Mouse (Mus musculus) liver, embryonic 12.5 days (tissue): ENCODE measurements around the gene Clcn7. TPM values are rescaled to one million over a fixed set of nuclear protein-coding genes. Genes with fewer than 3 reads are reported as not detected.
A peak's percentile ranks its signal among the peaks of the same experiment; 100 is the strongest.

Experiments used
- ATAC-seq: fragments of 200-750 bp; cut with Nextera tagmentation; 2 replicates; pipeline ENCODE4 v1.8.0; 2017; ENCODE audit warnings: moderate number of reproducible peaks, mild to moderate bottlenecking, moderate library complexity
- H3K27ac ChIP-seq: fragments of 300-500 bp; sonication (generic); 2 replicates; pipeline ENCODE4 v1.5.1; 2016; ENCODE audit warnings: mild to moderate bottlenecking
- H3K27me3 ChIP-seq: fragments of 300-500 bp; sonication (generic); replicated peaks from 2 replicates; pipeline ENCODE4 v1.6.1; 2016; ENCODE audit warnings: mild to moderate bottlenecking, moderate library complexity
- H3K36me3 ChIP-seq: fragments of 300-500 bp; sonication (generic); 2 replicates; pipeline ENCODE4 v1.6.1; 2016; ENCODE audit warnings: mild to moderate bottlenecking, moderate library complexity
- H3K4me1 ChIP-seq: fragments of 300-500 bp; sonication (generic); 2 replicates; pipeline ENCODE4 v1.6.1; 2016
- H3K4me2 ChIP-seq: fragments of 300-500 bp; sonication (generic); 2 replicates; pipeline ENCODE4 v1.6.1; 2016; ENCODE audit warnings: mild to moderate bottlenecking, moderate library complexity
- H3K4me3 ChIP-seq: fragments of 300-500 bp; sonication (generic); 2 replicates; pipeline ENCODE4 v1.5.1; 2016; ENCODE audit warnings: mild to moderate bottlenecking, moderate library complexity
- H3K9ac ChIP-seq: fragments of 300-500 bp; sonication (generic); 2 replicates; pipeline ENCODE4 v1.6.1; 2016; ENCODE audit warnings: mild to moderate bottlenecking, moderate library complexity
- H3K9me3 ChIP-seq: fragments of 300-500 bp; sonication (generic); replicated peaks from 2 replicates; pipeline ENCODE4 v1.6.1; 2016; ENCODE audit warnings: mild to moderate bottlenecking, moderate library complexity
- WGBS: fragments of 180-500 bp; shearing (Covaris S2); methylation state at CpG from one replicate; pipeline ENCODE4 v1.1.7; 2016; ENCODE audit not compliant: insufficient replicate concordance; 5-methylcytosine and 5-hydroxymethylcytosine counted together
- polyA plus RNA-seq: library from polyadenylated mRNA; unstranded; fragments of >200 nt; fragmentation: Nextera tagmentation; extraction: Ambion mirVana; gene quantifications from 2 replicates; pipeline ENCODE4 v1.2.1, GENCODE M21; 2016

Clcn7 gene
- polyA plus RNA-seq, 1 experiment from 2014 or later: 13.7 TPM

GRCm38 (mm10) chr17:25184129-25184691, 51.0 kb downstream of the Clcn7 start, which contains the start of gene BC003965:
Gene BC003965 (plus strand): TSS chr17:25184554.
- Histone ChIP-seq H3K36me3 (peaks cover 8% of the 10 kb centered on the region), H3K9me3 (no peaks in the 10 kb centered on the region), H3K4me1 (peaks cover 50% of the 10 kb centered on the region), H3K4me2 (peak within 1 kb of the TSS; percentile 92), H3K27ac (peak within 1 kb of the TSS; percentile 91), H3K27me3 (peaks cover 28% of the 10 kb centered on the region), H3K9ac (peak within 1 kb of the TSS; percentile 86), H3K4me3 (peak within 1 kb of the TSS; percentile 92)
- under 1% methylated on average over 50 of the region's 50 CpGs for WGBS
- peak; percentile 83 for ATAC-seq

GRCm38 (mm10) chr17:25184961-25185360, 51.8 kb downstream of the Clcn7 start:
- peak overlapping the region; percentile 86 for H3K9ac ChIP-seq
- peaks cover 58% of the 10 kb centered on the region for H3K4me1 ChIP-seq
- WGBS: 5% methylated on average over 17 of the region's 17 CpGs
- peak overlapping the region; percentile 92 for H3K4me2 ChIP-seq
- H3K27me3 ChIP-seq: peaks cover 25% of the 10 kb centered on the region
- peak overlapping the region; percentile 92 for H3K4me3 ChIP-seq
- no peaks in the 10 kb centered on the region for H3K9me3 ChIP-seq
- peaks cover 8% of the 10 kb centered on the region for H3K36me3 ChIP-seq
- ATAC-seq: peak; percentile 27
- H3K27ac ChIP-seq: peak overlapping the region; percentile 91

GRCm38 (mm10) chr17:25187784-25188149, 54.6 kb downstream of the Clcn7 start:
- H3K4me2 ChIP-seq: peak overlapping the region; percentile 97
- no peak for ATAC-seq

GRCm38 (mm10) chr17:25188150-25189031, 55.2 kb downstream of the Clcn7 start, which contains the start of gene Unkl:
Gene Unkl (plus strand): TSS chr17:25188397.
- H3K4me2 ChIP-seq: peak within 1 kb of the TSS; percentile 97
- H3K27ac ChIP-seq: peak within 1 kb of the TSS; percentile 87
- H3K36me3 ChIP-seq: peaks cover 33% of the 10 kb centered on the region
- ATAC-seq: peak; percentile 30; the same call in 1 of the 2 replicates
- H3K4me3 ChIP-seq: peak within 1 kb of the TSS; percentile 92
- under 1% methylated on average over 103 of the region's 104 CpGs for WGBS
- H3K4me1 ChIP-seq: peaks cover 59% of the 10 kb centered on the region
- peak within 1 kb of the TSS; percentile 89 for H3K9ac ChIP-seq
- H3K27me3 ChIP-seq: no peaks in the 10 kb centered on the region
- H3K9me3 ChIP-seq: no peaks in the 10 kb centered on the region

More at GRCm38 (mm10) chr17:25187784-25188149, 54.6 kb downstream of the Clcn7 start:
- H3K36me3 ChIP-seq: peaks cover 27% of the 10 kb centered on the region
- H3K9me3 ChIP-seq: no peaks in the 10 kb centered on the region
- WGBS: 5% methylated on average over 11 of the region's 11 CpGs
- H3K27ac ChIP-seq: peak overlapping the region; percentile 87
- H3K9ac ChIP-seq: peak overlapping the region; percentile 89
- H3K4me3 ChIP-seq: peak overlapping the region; percentile 92
- peaks cover 64% of the 10 kb centered on the region for H3K4me1 ChIP-seq
- no peaks in the 10 kb centered on the region for H3K27me3 ChIP-seq

- H3K4me2 ChIP-seq: peak overlapping the region; percentile 97
- H3K27me3 ChIP-seq: no peaks in the 10 kb centered on the region
- peaks cover 53% of the 10 kb centered on the region for H3K4me1 ChIP-seq
- ATAC-seq: no peak
- H3K9me3 ChIP-seq: no peaks in the 10 kb centered on the region
- peak overlapping the region; percentile 92 for H3K4me3 ChIP-seq
- 0 out of 2 replicates have a peak overlapping the region, but pooled peaks have one; percentile 87 for H3K27ac ChIP-seq
- peak overlapping the region; percentile 89 for H3K9ac ChIP-seq
- WGBS: 8% methylated on average over 16 of the region's 16 CpGs
- peaks cover 40% of the 10 kb centered on the region for H3K36me3 ChIP-seq
Measured at GRCm38 (mm10) chr17:25189091-25189490, 55.9 kb downstream of the Clcn7 start.

- peaks cover 85% of the 10 kb centered on the region for H3K36me3 ChIP-seq
- no peak overlapping the region for H3K27ac ChIP-seq
- no peak overlapping the region for H3K9ac ChIP-seq
- ATAC-seq: no peak
- H3K4me3 ChIP-seq: no peak overlapping the region
- WGBS: 84% methylated on average over 4 of the region's 4 CpGs
- no peaks in the 10 kb centered on the region for H3K9me3 ChIP-seq
- peaks cover 2% of the 10 kb centered on the region for H3K4me1 ChIP-seq
- H3K27me3 ChIP-seq: no peaks in the 10 kb centered on the region
- no peak overlapping the region for H3K4me2 ChIP-seq
Measured at GRCm38 (mm10) chr17:25202401-25202800, 69.2 kb downstream of the Clcn7 start.

GRCm38 (mm10) chr17:25210006-25210405, 76.8 kb downstream of the Clcn7 start:
- no peak overlapping the region for H3K9ac ChIP-seq
- WGBS: 86% methylated on average over 4 of the region's 4 CpGs
- no peak overlapping the region for H3K4me3 ChIP-seq
- no peak for ATAC-seq
- no peaks in the 10 kb centered on the region for H3K4me1 ChIP-seq
- H3K27me3 ChIP-seq: no peaks in the 10 kb centered on the region
- H3K9me3 ChIP-seq: no peaks in the 10 kb centered on the region
- H3K36me3 ChIP-seq: peaks cover 95% of the 10 kb centered on the region
- H3K4me2 ChIP-seq: no peak overlapping the region
- no peak overlapping the region for H3K27ac ChIP-seq

- no peak overlapping the region for H3K27ac ChIP-seq
- WGBS: 80% methylated on average over 15 of the region's 15 CpGs
- no peak overlapping the region for H3K4me3 ChIP-seq
- peaks cover 95% of the 10 kb centered on the region for H3K36me3 ChIP-seq
- H3K4me2 ChIP-seq: no peak overlapping the region
- H3K4me1 ChIP-seq: no peaks in the 10 kb centered on the region
- no peaks in the 10 kb centered on the region for H3K27me3 ChIP-seq
- ATAC-seq: no peak
- no peaks in the 10 kb centered on the region for H3K9me3 ChIP-seq
- H3K9ac ChIP-seq: no peak overlapping the region
Measured at GRCm38 (mm10) chr17:25210680-25211466, 77.7 kb downstream of the Clcn7 start.

GRCm38 (mm10) chr17:25211705-25212104, 78.5 kb downstream of the Clcn7 start:
- H3K27ac ChIP-seq: no peak overlapping the region
- H3K4me2 ChIP-seq: no peak overlapping the region
- no peak overlapping the region for H3K4me3 ChIP-seq
- H3K4me1 ChIP-seq: no peaks in the 10 kb centered on the region
- peaks cover 95% of the 10 kb centered on the region for H3K36me3 ChIP-seq
- ATAC-seq: no peak
- no peaks in the 10 kb centered on the region for H3K27me3 ChIP-seq
- H3K9me3 ChIP-seq: no peaks in the 10 kb centered on the region
- 71% methylated on average over 4 of the region's 4 CpGs for WGBS
- no peak overlapping the region for H3K9ac ChIP-seq
